Mouse (Mus musculus) cortical plate, adult 2 months (tissue): ENCODE results near the gene Aicda. TPM values are rescaled to one million over a fixed set of nuclear protein-coding genes. Genes with fewer than 3 reads are reported as not detected.
"Not testable (repeated sequence)": the region's sequence is repeated elsewhere in the genome, so short reads cannot be mapped to it uniquely, and the experiment has no call there.

Experiments
- H3K27ac ChIP-seq: fragments of 200-500 bp; 2 replicates; pipeline ENCODE4 v1.5.1; 2012; ENCODE audit warnings: low read length, control low read depth, inconsistent platforms; ENCODE audit not compliant: insufficient read depth
- H3K4me1 ChIP-seq: fragments of 200-500 bp; 2 replicates; pipeline ENCODE4 v1.6.1; 2011; ENCODE audit warnings: low read length; ENCODE audit not compliant: control insufficient read depth, insufficient read depth
- H3K4me3 ChIP-seq: fragments of 200-500 bp; 2 replicates; pipeline ENCODE4 v1.5.1; 2011; ENCODE audit warnings: mild to moderate bottlenecking, low read length, control low read depth; ENCODE audit not compliant: insufficient read depth
- CTCF ChIP-seq: fragments of 200-500 bp; IDR thresholded peaks from 2 replicates; pipeline ENCODE4 v1.5.1; 2011; ENCODE audit warnings: mild to moderate bottlenecking, control low read depth, low read length; ENCODE audit not compliant: insufficient read depth; ENCODE audit errors: extremely low read depth
- POLR2A ChIP-seq: fragments of 200-500 bp; IDR thresholded peaks from 2 replicates; pipeline ENCODE4 v1.6.1; 2011; ENCODE audit warnings: mild to moderate bottlenecking, low read length, control low read depth; ENCODE audit not compliant: insufficient read depth; ENCODE audit errors: extremely low read depth
- polyA plus RNA-seq: library from polyadenylated mRNA; depleted of rRNA; stranded (reverse); fragments of >200 nt; gene quantifications from 2 replicates; pipeline ENCODE4 v1.2.3, GENCODE M21; 2012

The Aicda gene
- polyA plus RNA-seq, 1 experiment, result not detected

- no peak for TF ChIP-seq CTCF
- TF ChIP-seq POLR2A, result no peak
Observed at GRCm38 (mm10) chr6:122523289-122523688, 30.3 kb upstream of the Aicda start.

GRCm38 (mm10) chr6:122527596-122527995, 26.0 kb upstream of the Aicda start:
- Histone ChIP-seq H3K27ac (no peak overlapping the region), H3K4me3 (no peak overlapping the region), H3K4me1 (no peaks in the 10 kb centered on the region)
- no peak for TF ChIP-seq CTCF
- TF ChIP-seq POLR2A, result no peak

More at GRCm38 (mm10) chr6:122523289-122523688, 30.3 kb upstream of the Aicda start:
- Histone ChIP-seq H3K27ac (no peak overlapping the region), H3K4me1 (no peaks in the 10 kb centered on the region), H3K4me3 (no peak overlapping the region)

- no peak overlapping the region for H3K27ac ChIP-seq
- no peak overlapping the region for H3K4me3 ChIP-seq
- TF ChIP-seq POLR2A (no peak), CTCF (no peak)
- no peaks in the 10 kb centered on the region for H3K4me1 ChIP-seq
Observed at GRCm38 (mm10) chr6:122528136-122528535, 25.5 kb upstream of the Aicda start.

- no peaks in the 10 kb centered on the region for H3K4me1 ChIP-seq
- H3K27ac ChIP-seq, result no peak overlapping the region
- no peak for TF ChIP-seq CTCF
- TF ChIP-seq POLR2A, result no peak
- no peak overlapping the region for H3K4me3 ChIP-seq
Observed at GRCm38 (mm10) chr6:122531466-122532174, 22.0 kb upstream of the Aicda start.

GRCm38 (mm10) chr6:122532883-122533302, 20.7 kb upstream of the Aicda start:
- no peaks in the 10 kb centered on the region for H3K4me1 ChIP-seq
- no peak overlapping the region for H3K27ac ChIP-seq
- H3K4me3 ChIP-seq, result no peak overlapping the region
- no peak for TF ChIP-seq POLR2A
- no peak for TF ChIP-seq CTCF

- Histone ChIP-seq H3K4me1 (no peaks in the 10 kb centered on the region), H3K27ac (no peak overlapping the region), H3K4me3 (no peak overlapping the region)
- TF ChIP-seq POLR2A (no peak), CTCF (no peak)
Observed at GRCm38 (mm10) chr6:122534032-122534431, 19.6 kb upstream of the Aicda start.

- no peak for TF ChIP-seq POLR2A
- TF ChIP-seq CTCF, result no peak
- no peaks in the 10 kb centered on the region for H3K4me1 ChIP-seq
- no peak overlapping the region for H3K4me3 ChIP-seq
- peak overlapping the region; percentile 4; the same call in 1 of the 2 replicates for H3K27ac ChIP-seq
Observed at GRCm38 (mm10) chr6:122539564-122539963, 14.0 kb upstream of the Aicda start.

- H3K27ac ChIP-seq, H3K4me3 ChIP-seq: not testable (repeated sequence)
Observed at GRCm38 (mm10) chr6:122542459-122542858, 11.1 kb upstream of the Aicda start.

GRCm38 (mm10) chr6:122543574-122543973, 10.0 kb upstream of the Aicda start:
- H3K4me3 ChIP-seq, result no peak overlapping the region
- no peaks in the 10 kb centered on the region for H3K4me1 ChIP-seq
- TF ChIP-seq POLR2A (no peak), CTCF (no peak)
- H3K27ac ChIP-seq, result no peak overlapping the region

More at GRCm38 (mm10) chr6:122542459-122542858, 11.1 kb upstream of the Aicda start:
- H3K4me1 ChIP-seq, result not testable (repeated sequence)

GRCm38 (mm10) chr6:122544672-122545071, 8.9 kb upstream of the Aicda start:
- H3K4me1 ChIP-seq, result no peaks in the 10 kb centered on the region
- TF ChIP-seq POLR2A (no peak), CTCF (no peak)

More at GRCm38 (mm10) chr6:122544672-122545071, 8.9 kb upstream of the Aicda start:
- Histone ChIP-seq H3K4me3 (no peak overlapping the region), H3K27ac (no peak overlapping the region)
